Mouse (Mus musculus) ES-E14 (cell line): ENCODE data around the gene Usp4. TPM values are rescaled to one million over a fixed set of nuclear protein-coding genes. Genes with fewer than 3 reads are reported as not detected.

Experiments used
- DNase-seq: peaks from one replicate; pipeline ENCODE4 v3.0.0-alpha.2; 2013; ENCODE audit warnings: low read depth, low spot score
- H3K27ac ChIP-seq: 2 replicates; pipeline ENCODE4 v1.5.1; 2012; ENCODE audit warnings: low read depth, mild to moderate bottlenecking, low read length, moderate library complexity, mixed read lengths; ENCODE audit not compliant: poor library complexity, insufficient read depth, severe bottlenecking
- H3K36me3 ChIP-seq: 2 replicates; pipeline ENCODE4 v1.6.1; 2012; ENCODE audit warnings: mild to moderate bottlenecking, low read length, moderate library complexity, mixed read lengths; ENCODE audit not compliant: control insufficient read depth, poor library complexity, insufficient read depth, severe bottlenecking
- H3K4me1 ChIP-seq, 2 experiments: fragments of 150-350 bp in 1 of 2; sonication (generic) in 1 of 2; 2 replicates each; pipeline ENCODE4 v1.6.1; 2012; ENCODE audit warnings: low read length in 2 of 2, mild to moderate bottlenecking in 1 of 2, mixed read lengths in 1 of 2; ENCODE audit not compliant: control insufficient read depth in 2 of 2, insufficient read depth in 2 of 2, poor library complexity in 1 of 2
- H3K4me3 ChIP-seq, 2 experiments: fragments of 150-350 bp in 1 of 2; sonication (generic) in 1 of 2; 2 replicates each; pipeline ENCODE4 v1.5.1; 2012; ENCODE audit warnings: low read length in 2 of 2, low read depth in 1 of 2, mild to moderate bottlenecking in 1 of 2, mixed read lengths in 1 of 2; ENCODE audit not compliant: insufficient read depth in 1 of 2, poor library complexity in 1 of 2, severe bottlenecking in 1 of 2
- H3K9ac ChIP-seq: 2 replicates; pipeline ENCODE4 v1.6.1; 2012; ENCODE audit warnings: low read depth, mild to moderate bottlenecking, low read length, mixed read lengths; ENCODE audit not compliant: poor library complexity, insufficient read depth, severe bottlenecking
- H3K9me3 ChIP-seq: fragments of 150-350 bp; sonication (generic); 2 replicates; pipeline ENCODE4 v1.6.1; 2012; ENCODE audit warnings: low read depth, mild to moderate bottlenecking, low read length; ENCODE audit not compliant: control insufficient read depth, insufficient read depth
- CHD2 ChIP-seq: IDR thresholded peaks from 2 replicates; pipeline ENCODE4 v1.6.1; 2014; ENCODE audit warnings: mild to moderate bottlenecking, low read depth, low read length, inconsistent platforms
- HCFC1 ChIP-seq: IDR thresholded peaks from 2 replicates; pipeline ENCODE4 v1.6.1; 2012; ENCODE audit warnings: low read length, inconsistent platforms, borderline replicate concordance; ENCODE audit not compliant: insufficient read depth
- MAFK ChIP-seq: IDR thresholded peaks from 2 replicates; pipeline ENCODE4 v1.6.1; 2014; ENCODE audit warnings: mild to moderate bottlenecking, low read depth, low read length, inconsistent platforms; ENCODE audit not compliant: insufficient read depth
- ZC3H11A ChIP-seq: IDR thresholded peaks from 2 replicates; pipeline ENCODE4 v1.6.1; 2012; ENCODE audit warnings: low read depth, mild to moderate bottlenecking, inconsistent platforms, low read length, borderline replicate concordance
- ZNF384 ChIP-seq: IDR thresholded peaks from 2 replicates; pipeline ENCODE4 v1.6.1; 2012; ENCODE audit warnings: low read depth, low read length, inconsistent platforms
- in situ Hi-C, 2 experiments: fragments of 600-800 bp; cut with MboI; formaldehyde crosslinking; loops; one replicate each; pipeline ENCODE4 v1.15.1; 2025; ENCODE audit warnings: low sequenced_read_pairs in 2 of 2, inconsistent platforms in 1 of 2; ENCODE audit not compliant: unreplicated experiment in 2 of 2
- total RNA-seq: library from RNA; depleted of rRNA; stranded (reverse); fragments of 300-350 nt; gene quantifications from 2 replicates; pipeline ENCODE4 v1.2.3, GENCODE M21; 2012

The Usp4 gene
- total RNA-seq, 1 experiment, result 69.1 TPM

GRCm38 (mm10) chr9:108337848-108338550, 9.7 kb upstream of the Usp4 start:
- H3K4me3 ChIP-seq, result peak overlapping the region; percentile 26 to 95; a peak in 2 of 4 replicates
- H3K27ac ChIP-seq, result peak overlapping the region; percentile 96
- no peak for TF ChIP-seq CHD2
- peak; percentile 56; the same call in 1 of the 2 replicates for TF ChIP-seq ZNF384
- TF ChIP-seq MAFK, result no peak
- H3K4me1 ChIP-seq, result peaks cover 0 to 2% of the 10 kb centered on the region in 2 experiments; a peak in 1 of 4 replicates
- DNase-seq, result no peak
- H3K36me3 ChIP-seq, result peaks cover 26% of the 10 kb centered on the region
- in situ Hi-C loops, result no loop called here
- H3K9me3 ChIP-seq, result no peaks in the 10 kb centered on the region
- H3K9ac ChIP-seq, result peak overlapping the region; percentile 13; the same call in 1 of the 2 replicates

DNA sequence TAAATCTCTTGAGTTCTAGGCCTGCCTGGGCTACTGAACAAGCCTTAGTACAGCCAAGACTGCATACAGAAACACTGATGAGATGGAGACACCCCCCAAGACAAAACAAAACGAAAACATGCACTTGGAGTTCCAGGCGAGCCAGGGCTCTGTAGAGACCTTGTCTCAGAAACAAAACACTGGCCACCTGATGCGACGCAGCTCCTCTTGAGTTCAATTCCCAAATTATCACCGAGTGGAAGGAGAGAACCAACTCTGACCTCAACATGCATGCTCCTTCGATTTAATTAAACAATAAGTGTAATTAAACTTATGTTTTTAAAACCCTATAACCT, 9.1 kb upstream of the Usp4 start:
- peak overlapping the region; percentile 26 to 95 for H3K4me3 ChIP-seq
- H3K9me3 ChIP-seq, result no peaks in the 10 kb centered on the region
- in situ Hi-C loops, result no loop called here
- DNase-seq, result no peak
- H3K9ac ChIP-seq, result peak overlapping the region; percentile 13; the same call in 1 of the 2 replicates
- H3K36me3 ChIP-seq, result peaks cover 23% of the 10 kb centered on the region
- no peak for TF ChIP-seq ZNF384
- TF ChIP-seq ZC3H11A, result no peak
- TF ChIP-seq CHD2, result no peak
- TF ChIP-seq MAFK, result no peak
- TF ChIP-seq HCFC1, result no peak
- peak overlapping the region; percentile 96 for H3K27ac ChIP-seq
- peaks cover 0 to 2% of the 10 kb centered on the region in 2 experiments; a peak in 1 of 4 replicates for H3K4me1 ChIP-seq

GRCm38 (mm10) chr9:108338886-108339781, 8.5 kb upstream of the Usp4 start, which contains the start of gene Gpx1:
Gene Gpx1, plus strand, starts transcription at chr9:108338903.
- TF ChIP-seq ZNF384 (no peak), HCFC1 (no peak)
- in situ Hi-C loops, result no loop called here
- Histone ChIP-seq H3K36me3 (peaks cover 21% of the 10 kb centered on the region), H3K4me3 (peak within 1 kb of the TSS; percentile 86 to 95), H3K4me1 (peaks cover 0 to 2% of the 10 kb centered on the region in 2 experiments; a peak in 1 of 4 replicates), H3K9ac (peak within 1 kb of the TSS; percentile 92), H3K9me3 (no peaks in the 10 kb centered on the region), H3K27ac (peak within 1 kb of the TSS; percentile 96)
- DNase-seq, result peak; percentile 98

- TF ChIP-seq CHD2, result no peak
- TF ChIP-seq ZC3H11A, result no peak
- no peak for TF ChIP-seq HCFC1
- TF ChIP-seq ZNF384, result no peak
- no peak for TF ChIP-seq MAFK
- peak overlapping the region; percentile 92 for H3K9ac ChIP-seq
These were observed 7.8 kb upstream of the Usp4 start for GRCm38 (mm10) chr9:108339886-108340257.

More at GRCm38 (mm10) chr9:108339886-108340257, 7.8 kb upstream of the Usp4 start:
- in situ Hi-C loops, result no loop called here
- Histone ChIP-seq H3K9me3 (no peaks in the 10 kb centered on the region), H3K4me1 (peaks cover 0 to 2% of the 10 kb centered on the region in 2 experiments; a peak in 1 of 4 replicates), H3K4me3 (peak overlapping the region; percentile 86 to 95), H3K36me3 (peaks cover 18% of the 10 kb centered on the region), H3K27ac (peak overlapping the region; percentile 90; the same call in 1 of the 2 replicates)
- DNase-seq, result no peak
